Mouse (Mus musculus): ENCODE measurements around the gene Cct7. TPM values are rescaled to one million over a fixed set of nuclear protein-coding genes. Genes with fewer than 3 reads are reported as not detected.

Cct7 gene
- polyA plus RNA-seq, 1 experiment from 2014 or later, result 358 TPM

GRCm38 (mm10) chr6:85513531-85513910, 62.2 kb downstream of the Cct7 start, which contains the start of gene Egr4:
Gene Egr4 (minus strand): TSS chr6:85513589.
- Histone ChIP-seq H3K27ac (no peak within 1 kb of the TSS), H3K4me2 (ENCODE audit: low read length) (peak within 1 kb of the TSS; percentile 73), H3K4me3 (replicated peaks; ENCODE audit: low read depth, low read length) (peak within 1 kb of the TSS; percentile 41), H3K9ac (ENCODE audit: low read depth, low read length) (no peak within 1 kb of the TSS), H3K9me3 (replicated peaks; ENCODE audit: low read length) (no peaks in the 10 kb centered on the region), H3K27me3 (ENCODE audit: insufficient read depth, low read length) (peaks cover 64% of the 10 kb centered on the region), H3K36me3 (ENCODE audit: insufficient read depth, low read length) (no peaks in the 10 kb centered on the region), H3K4me1 (replicated peaks; ENCODE audit: insufficient read depth, low read length) (no peaks in the 10 kb centered on the region; the same call in 1 of the 2 replicates)
- TF ChIP-seq CTCF (IDR thresholded peaks at IDR 0.05; ENCODE audit: low read depth), result no peak
- ATAC-seq (replicated peaks; ENCODE audit: low FRiP score, low read depth), result peak; percentile 43; the same call in 1 of the 2 replicates
- peak; percentile 32 for DNase-seq (ENCODE audit: low spot score)
- under 1% methylated on average over 38 of the region's 38 CpGs for WGBS

DNA sequence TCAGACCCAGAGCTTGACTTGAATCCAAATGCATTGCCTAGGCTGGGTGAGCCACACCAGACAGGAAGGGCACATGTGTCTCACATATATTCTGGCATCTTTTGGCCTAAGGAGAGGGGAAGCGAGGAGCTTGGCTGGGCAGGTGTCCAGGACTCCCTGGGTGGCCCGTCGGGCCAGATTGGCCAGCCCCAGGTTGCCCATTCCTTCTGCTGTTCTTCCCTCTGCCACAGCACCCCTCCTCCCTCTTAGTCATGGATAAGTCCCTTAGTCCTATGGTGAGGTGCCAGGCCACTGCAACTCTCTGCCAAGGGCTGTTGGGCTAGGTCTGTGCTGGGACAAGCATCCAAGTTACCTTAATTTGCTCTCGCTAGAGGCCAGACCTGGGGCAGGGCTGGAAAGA, 64.6 kb downstream of the Cct7 start:
- Histone ChIP-seq H3K9me3 (replicated peaks; ENCODE audit: low read length) (no peaks in the 10 kb centered on the region), H3K9ac (ENCODE audit: low read depth, low read length) (no peak overlapping the region), H3K4me2 (ENCODE audit: low read length) (no peak overlapping the region), H3K27ac (no peak overlapping the region), H3K27me3 (ENCODE audit: insufficient read depth, low read length) (peaks cover 52% of the 10 kb centered on the region), H3K36me3 (ENCODE audit: insufficient read depth, low read length) (no peaks in the 10 kb centered on the region), H3K4me3 (replicated peaks; ENCODE audit: low read depth, low read length) (no peak overlapping the region), H3K4me1 (replicated peaks; ENCODE audit: insufficient read depth, low read length) (no peaks in the 10 kb centered on the region; the same call in 1 of the 2 replicates)
- DNase-seq (ENCODE audit: low spot score), result no peak
- 65% methylated on average over 4 of the region's 4 CpGs for WGBS
- TF ChIP-seq CTCF (IDR thresholded peaks at IDR 0.05; ENCODE audit: low read depth), result no peak
- ATAC-seq (replicated peaks; ENCODE audit: low FRiP score, low read depth), result no peak

Other genes with a start within 250 kb of the Cct7 start
- 12.9 and 15.7 TPM in 2 replicates for gene Sfxn5, start 118.1 kb upstream of the Cct7 start, polyA plus RNA-seq (2015; fragmentation: Nextera tagmentation; extraction: Ambion mirVana)
- 21.0 and 21.2 TPM in 2 replicates for gene Rab11fip5, start 76.9 kb upstream of the Cct7 start, polyA plus RNA-seq (2015; fragmentation: Nextera tagmentation; extraction: Ambion mirVana)
- not detected in 2 replicates for gene Noto, start 27.6 kb upstream of the Cct7 start, polyA plus RNA-seq (2015; fragmentation: Nextera tagmentation; extraction: Ambion mirVana)
- 34.6 and 38.7 TPM in 2 replicates for gene Smyd5, start 19.5 kb upstream of the Cct7 start, polyA plus RNA-seq (2015; fragmentation: Nextera tagmentation; extraction: Ambion mirVana)
- gene Pradc1, start 456 bp downstream of the Cct7 start, polyA plus RNA-seq (2015; fragmentation: Nextera tagmentation; extraction: Ambion mirVana), result 37.3 and 40.2 TPM in 2 replicates
- gene Fbxo41, start 51.5 kb downstream of the Cct7 start, polyA plus RNA-seq (2015; fragmentation: Nextera tagmentation; extraction: Ambion mirVana), result 0.04 and 0.08 TPM in 2 replicates
- gene Egr4, start 62.1 kb downstream of the Cct7 start, polyA plus RNA-seq (2015; fragmentation: Nextera tagmentation; extraction: Ambion mirVana), result not detected in 2 replicates
- gene Alms1, start 136.0 kb downstream of the Cct7 start, polyA plus RNA-seq (2015; fragmentation: Nextera tagmentation; extraction: Ambion mirVana), result 1.6 and 2.0 TPM in 2 replicates